Mouse (Mus musculus) G1E-ER4 (cell line): Measurements from ENCODE around the gene Atp6v0a4. TPM values are rescaled to one million over a fixed set of nuclear protein-coding genes. Genes with fewer than 3 reads are reported as not detected.

ENCODE experiments used
- GATA1 ChIP-seq: IDR thresholded peaks from one replicate; pipeline ENCODE4 v1.8.0; 2012; ENCODE audit warnings: low read length, inconsistent platforms
- polyA plus RNA-seq: library from polyadenylated mRNA; stranded (reverse); fragments of >175 nt; gene quantifications from 2 replicates; pipeline ENCODE4 v1.2.3, GENCODE M21; 2012

Gene Atp6v0a4
- polyA plus RNA-seq, 1 experiment, result not detected

DNA sequence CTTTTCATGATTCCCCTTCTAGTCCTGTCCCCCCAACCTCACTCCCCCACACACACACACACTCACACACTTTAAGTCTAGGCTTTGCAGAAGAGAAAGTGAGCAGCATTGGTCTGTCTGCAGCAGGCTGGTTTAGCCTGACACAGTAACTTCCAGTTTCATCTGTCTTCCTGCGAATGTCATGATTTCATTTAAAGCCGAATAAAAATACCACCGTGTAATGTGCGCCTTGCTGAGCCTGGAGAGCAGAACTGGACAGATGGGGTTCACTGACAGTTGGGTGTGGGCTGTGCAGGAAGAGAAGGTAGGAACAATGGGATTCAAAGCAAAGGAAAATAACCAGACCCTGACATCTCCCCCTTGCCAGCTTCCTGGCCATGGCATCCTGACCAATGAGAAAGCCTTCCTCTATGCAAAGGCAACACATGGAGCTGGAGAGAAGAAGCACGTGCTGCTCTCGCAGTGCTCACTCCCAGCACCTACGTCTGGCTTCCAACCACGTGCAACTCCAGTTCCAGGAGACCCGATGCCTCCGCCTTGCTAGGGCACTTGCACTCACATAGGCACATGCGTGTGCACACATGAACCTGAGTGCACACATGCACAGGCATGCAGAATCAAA lies 58.8 kb downstream of the Atp6v0a4 start:
- no peak for TF ChIP-seq GATA1

- TF ChIP-seq GATA1, result no peak
These were observed 59.3 kb downstream of the Atp6v0a4 start for GRCm38 (mm10) chr6:38065122-38065500.

- no peak for TF ChIP-seq GATA1
These were observed 59.8 kb downstream of the Atp6v0a4 start for GRCm38 (mm10) chr6:38064621-38065020.

- TF ChIP-seq GATA1, result no peak
These were observed 65.6 kb downstream of the Atp6v0a4 start for GRCm38 (mm10) chr6:38058805-38059204.

- TF ChIP-seq GATA1, result no peak
These were observed 68.7 kb downstream of the Atp6v0a4 start for GRCm38 (mm10) chr6:38055471-38056330.

DNA sequence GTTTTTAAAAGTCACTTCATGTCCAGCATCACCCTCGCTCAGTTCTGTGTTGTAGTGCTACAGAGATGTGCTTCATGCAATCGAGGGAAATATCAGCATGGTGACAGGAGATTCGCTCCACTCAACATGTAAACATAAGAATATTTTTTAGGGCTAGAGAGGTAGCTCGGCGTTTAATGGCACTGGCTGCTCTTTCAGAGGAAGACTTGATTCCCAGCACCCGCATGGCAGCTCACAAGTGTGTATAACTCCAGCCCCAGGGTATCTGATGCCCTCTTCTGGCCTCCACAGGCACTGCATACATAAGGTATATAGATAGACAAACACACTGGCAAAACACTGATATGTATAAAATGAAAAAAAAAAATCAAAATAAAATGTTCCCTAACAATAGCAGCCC lies 74.8 kb downstream of the Atp6v0a4 start:
- TF ChIP-seq GATA1, result no peak

- no peak for TF ChIP-seq GATA1
These were observed 75.4 kb downstream of the Atp6v0a4 start for GRCm38 (mm10) chr6:38048800-38049561.

- no peak for TF ChIP-seq GATA1
These were observed 76.4 kb downstream of the Atp6v0a4 start for GRCm38 (mm10) chr6:38048003-38048402.

DNA sequence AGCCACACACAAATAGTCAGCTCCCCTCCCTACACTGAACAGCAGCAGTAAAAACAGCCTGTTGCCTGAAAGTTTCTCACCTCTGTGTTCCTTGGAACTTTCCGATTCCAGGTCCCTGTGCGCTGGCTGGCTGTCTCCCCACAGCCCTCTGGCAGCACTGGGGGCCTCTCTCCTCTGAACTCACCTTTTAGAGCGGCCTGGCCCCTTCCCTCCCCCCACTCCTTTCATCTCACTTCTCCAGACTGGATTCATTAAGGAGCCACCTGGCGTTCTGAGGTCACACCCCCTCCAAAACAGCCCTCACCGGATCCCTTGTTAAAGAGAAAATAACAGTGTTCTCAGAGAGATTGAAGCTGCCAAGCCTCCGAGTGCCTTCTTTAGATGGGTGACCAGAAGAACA lies 77.5 kb downstream of the Atp6v0a4 start, which contains the start of gene Svopl:
TSS of gene Svopl (minus strand) at position 159 of the 400 bp plus-strand sequence.
- no peak for TF ChIP-seq GATA1

- TF ChIP-seq GATA1, result no peak
These were observed 91.4 kb downstream of the Atp6v0a4 start for GRCm38 (mm10) chr6:38032801-38033566.

- no peak for TF ChIP-seq GATA1
These were observed 92.4 kb downstream of the Atp6v0a4 start for GRCm38 (mm10) chr6:38031924-38032540.

- TF ChIP-seq GATA1, result no peak
These were observed 96.2 kb downstream of the Atp6v0a4 start for GRCm38 (mm10) chr6:38028205-38028604.

DNA sequence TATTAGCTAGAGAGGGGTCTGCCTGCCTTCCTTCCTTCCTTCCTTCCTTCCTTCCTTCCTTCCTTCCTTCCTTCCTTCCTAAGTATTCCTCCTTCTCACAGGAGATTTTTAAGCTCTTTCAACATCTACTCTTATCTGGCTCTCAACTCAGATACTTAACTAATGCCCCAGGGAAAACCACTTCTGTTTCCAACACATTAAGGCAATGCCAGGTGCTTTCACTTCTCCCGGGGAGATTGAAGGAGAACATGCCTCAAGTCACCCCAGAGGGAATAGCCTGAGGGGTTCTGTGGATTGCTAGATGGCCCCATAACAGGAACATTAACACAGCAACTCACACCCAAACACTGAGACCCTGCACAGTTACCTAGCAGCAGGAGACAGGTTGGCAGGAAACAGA lies 96.6 kb downstream of the Atp6v0a4 start:
- TF ChIP-seq GATA1, result no peak

DNA sequence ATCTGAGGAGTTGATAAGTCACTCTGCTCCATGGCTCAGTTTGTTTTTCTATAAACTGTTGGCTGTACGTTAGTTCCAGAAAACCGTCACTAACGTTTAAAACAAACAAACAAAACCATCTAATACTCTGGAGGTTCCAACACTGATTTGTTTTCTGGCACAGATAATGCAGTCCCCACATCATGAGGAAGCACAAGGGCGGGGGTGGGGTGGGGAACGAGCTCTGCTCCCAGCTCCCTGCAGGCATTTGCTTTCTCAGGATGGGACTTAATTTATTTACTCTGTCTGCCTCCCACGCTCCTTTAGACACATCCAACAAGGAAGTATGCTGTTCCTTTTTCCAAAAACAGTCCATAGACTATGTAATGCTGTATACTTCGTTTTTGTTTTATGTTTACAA lies 101.1 kb downstream of the Atp6v0a4 start:
- no peak for TF ChIP-seq GATA1

- no peak for TF ChIP-seq GATA1
These were observed 103.0 kb downstream of the Atp6v0a4 start for GRCm38 (mm10) chr6:38021406-38021805.
